Mouse (Mus musculus): Measurements from ENCODE around the gene Ubap2. TPM values are rescaled to one million over a fixed set of nuclear protein-coding genes. Genes with fewer than 3 reads are reported as not detected.

Gene Ubap2
- total RNA-seq, 1 experiment from 2014 or later = 42.1 TPM

- DNase-seq = no peak
These were observed 110.0 kb downstream of the Ubap2 start for GRCm38 (mm10) chr4:41164974-41165373.

GRCm38 (mm10) chr4:41161232-41161631 is 113.7 kb downstream of the Ubap2 start:
- DNase-seq = no peak

GRCm38 (mm10) chr4:41158251-41158650 is 116.7 kb downstream of the Ubap2 start:
- no peak for DNase-seq

- DNase-seq = no peak
These were observed 118.0 kb downstream of the Ubap2 start for GRCm38 (mm10) chr4:41156961-41157360.

- DNase-seq = peak; percentile 64
These were observed 121.8 kb downstream of the Ubap2 start for GRCm38 (mm10) chr4:41153146-41153545.

- DNase-seq = no peak
These were observed 123.8 kb downstream of the Ubap2 start for GRCm38 (mm10) chr4:41151186-41151585.

- DNase-seq = no peak
These were observed 125.1 kb downstream of the Ubap2 start for GRCm38 (mm10) chr4:41149891-41150290.

Other genes with a start within 250 kb of the Ubap2 start
- 62.7 and 67.7 TPM in 2 replicates for gene Aqp7, start 227.0 kb downstream of the Ubap2 start, total RNA-seq (2021)
- gene Aqp3, start 177.0 kb downstream of the Ubap2 start, total RNA-seq (2021) = 2.7 TPM in 1 of 2 replicates, not detected in the other
- gene Nol6, start 150.7 kb downstream of the Ubap2 start, total RNA-seq (2021) = 45.2 and 49.5 TPM in 2 replicates
- 102 and 113 TPM in 2 replicates for gene Ube2r2, start 139.4 kb downstream of the Ubap2 start, total RNA-seq (2021)
- gene Dcaf12, start 39.7 kb upstream of the Ubap2 start, total RNA-seq (2021) = 53.7 and 57.3 TPM in 2 replicates
- 38.5 and 52.1 TPM in 2 replicates for gene Ubap1, start 73.9 kb upstream of the Ubap2 start, total RNA-seq (2021)
- gene Kif24, start 189.7 kb upstream of the Ubap2 start, total RNA-seq (2021) = 2.0 and 2.4 TPM in 2 replicates
- gene Nudt2, start 190.0 kb upstream of the Ubap2 start, total RNA-seq (2021) = 27.6 and 27.9 TPM in 2 replicates
- gene AI464131, start 227.9 kb upstream of the Ubap2 start, total RNA-seq (2021) = 8.9 and 10.7 TPM in 2 replicates
- gene 1110017D15Rik, start 242.2 kb upstream of the Ubap2 start, total RNA-seq (2021) = 0.41 and 0.94 TPM in 2 replicates